Mouse (Mus musculus) left cerebral cortex, adult 11 months (tissue): ENCODE data around the gene Spink2.
"Not testable (repeated sequence)": the region's sequence is repeated elsewhere in the genome, so short reads cannot be mapped to it uniquely, and the experiment has no call there.

Source experiments
- DNase-seq: peaks from one replicate; pipeline ENCODE4 v3.0.0; 2022; ENCODE audit warnings: low spot score

The Spink2 gene

DNA sequence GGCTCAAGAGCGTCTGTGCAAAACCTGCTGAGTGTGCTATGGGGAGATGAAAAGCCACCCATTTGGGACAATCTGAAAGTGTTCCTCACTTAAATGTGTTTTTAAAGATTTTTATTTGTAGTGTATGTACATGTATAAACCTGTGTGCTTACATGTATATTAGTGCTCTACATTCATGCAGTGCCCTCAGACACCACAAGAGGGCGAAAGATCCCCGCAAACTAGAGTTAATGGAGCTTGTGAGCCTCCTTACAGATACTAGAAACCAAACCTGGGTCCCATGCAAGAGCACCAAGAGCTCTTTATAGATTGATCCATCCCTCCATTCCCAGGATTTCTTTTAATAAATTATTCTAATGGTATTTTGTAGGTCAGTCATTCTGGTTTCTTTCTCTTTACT is 17.3 kb downstream of the Spink2 start:
- DNase-seq = no peak

DNA sequence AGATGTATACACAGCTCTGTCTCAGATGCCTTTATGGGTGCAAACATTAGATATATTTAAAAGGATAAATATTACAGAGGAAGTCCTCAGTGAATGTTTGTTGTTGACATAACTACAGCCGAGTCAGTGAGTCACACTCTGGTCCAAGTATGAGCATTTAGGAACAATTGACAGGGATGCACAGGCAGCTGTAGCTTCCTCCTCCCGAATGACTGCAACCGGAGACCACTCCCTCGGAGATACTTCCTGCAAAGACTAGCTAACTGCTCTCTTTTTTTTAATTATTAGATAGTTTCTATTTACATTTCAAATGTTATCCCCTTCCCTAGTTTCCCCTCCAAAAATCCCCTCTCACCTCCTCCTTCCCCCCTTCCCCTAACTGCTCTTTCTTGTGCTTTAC is 18.0 kb downstream of the Spink2 start:
- no peak for DNase-seq

DNA sequence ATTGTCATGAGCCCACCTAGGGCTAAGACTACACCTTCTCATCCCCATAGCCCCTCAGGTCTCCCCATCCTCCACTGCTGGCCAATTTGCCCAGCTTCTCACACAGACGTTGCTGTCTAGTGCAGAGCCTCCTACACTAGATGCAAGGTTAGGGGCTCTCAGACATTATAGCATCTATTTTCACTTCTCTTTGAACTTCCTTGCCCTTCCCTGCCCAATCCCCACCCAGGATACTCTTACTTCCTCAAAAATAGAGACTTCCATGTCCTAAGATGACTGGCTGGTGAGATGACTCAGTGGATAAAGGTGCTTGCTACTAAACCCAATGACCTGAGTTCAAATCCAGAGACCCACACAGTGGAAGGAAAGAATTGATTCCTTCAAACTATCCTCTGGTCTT is 19.6 kb downstream of the Spink2 start:
- DNase-seq = no peak

DNA sequence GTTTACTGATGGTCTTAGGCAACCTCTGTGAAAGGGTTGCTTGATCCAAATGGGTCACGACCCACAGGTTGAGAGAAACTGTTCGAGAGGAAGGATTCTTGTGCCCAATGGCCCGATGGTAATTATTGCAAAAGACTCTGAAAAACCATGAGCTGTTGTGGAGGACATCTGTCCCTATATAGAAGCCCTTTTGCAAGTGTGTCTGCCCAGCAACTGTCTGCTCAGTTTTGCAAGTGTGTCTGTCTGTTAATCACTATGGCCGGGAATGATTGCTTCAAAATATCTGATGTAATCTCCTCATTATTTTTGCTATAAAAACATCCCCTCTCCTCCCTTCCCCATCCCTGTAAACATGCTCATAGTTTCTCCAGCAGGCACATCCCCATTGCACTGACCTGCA is 20.2 kb downstream of the Spink2 start:
- no peak for DNase-seq

- no peak for DNase-seq
Measured at GRCm38 (mm10) chr5:77188738-77189137, 22.5 kb downstream of the Spink2 start.

GRCm38 (mm10) chr5:77185351-77185750 is 25.9 kb downstream of the Spink2 start:
- no peak for DNase-seq

DNA sequence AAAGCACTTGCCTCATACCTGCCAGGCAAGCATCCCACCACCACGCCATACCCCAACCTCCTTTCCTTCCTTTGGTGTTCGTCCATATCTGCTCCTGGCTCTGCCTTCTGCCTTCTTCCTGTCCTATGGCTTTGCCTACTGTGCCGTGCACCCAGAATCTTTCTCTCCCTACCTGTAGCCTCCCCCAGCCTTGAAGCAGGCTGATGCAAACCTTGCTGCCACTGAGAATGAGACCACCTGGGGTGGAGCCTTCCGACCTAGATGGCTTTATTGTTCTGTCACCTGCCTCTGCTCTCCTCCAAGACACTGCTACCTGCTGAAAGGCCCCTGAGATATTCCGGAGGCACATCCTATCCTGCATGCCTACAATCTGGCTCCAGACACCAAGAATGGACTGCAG is 27.4 kb downstream of the Spink2 start:
- DNase-seq = not testable (repeated sequence)

DNA sequence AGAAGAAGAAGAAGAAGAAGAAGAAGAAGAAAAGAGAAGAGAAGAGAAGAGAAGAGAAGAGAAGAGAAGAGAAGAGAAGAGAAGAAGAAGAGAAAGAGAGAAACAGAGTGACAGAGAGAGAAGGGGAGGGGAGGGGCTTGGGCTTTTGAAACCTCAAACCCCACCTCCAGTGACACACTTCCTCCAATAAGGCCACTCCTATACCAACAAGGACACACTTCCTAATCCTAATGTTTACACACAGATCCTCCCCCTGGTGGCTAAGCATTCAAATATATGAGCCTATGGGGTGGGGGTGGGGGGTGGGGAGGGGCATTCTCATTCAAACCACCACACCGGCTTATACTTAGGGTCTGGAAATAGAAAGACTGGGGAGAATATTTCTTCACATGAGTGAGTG is 27.9 kb downstream of the Spink2 start:
- DNase-seq = no peak

- no peak for DNase-seq
Measured at GRCm38 (mm10) chr5:77181508-77181907, 29.8 kb downstream of the Spink2 start.

GRCm38 (mm10) chr5:77178976-77179375 is 32.3 kb downstream of the Spink2 start:
- DNase-seq = no peak

GRCm38 (mm10) chr5:77178008-77178407 is 33.3 kb downstream of the Spink2 start:
- no peak for DNase-seq

- DNase-seq = no peak
Measured at GRCm38 (mm10) chr5:77174779-77175178, 36.5 kb downstream of the Spink2 start.

DNA sequence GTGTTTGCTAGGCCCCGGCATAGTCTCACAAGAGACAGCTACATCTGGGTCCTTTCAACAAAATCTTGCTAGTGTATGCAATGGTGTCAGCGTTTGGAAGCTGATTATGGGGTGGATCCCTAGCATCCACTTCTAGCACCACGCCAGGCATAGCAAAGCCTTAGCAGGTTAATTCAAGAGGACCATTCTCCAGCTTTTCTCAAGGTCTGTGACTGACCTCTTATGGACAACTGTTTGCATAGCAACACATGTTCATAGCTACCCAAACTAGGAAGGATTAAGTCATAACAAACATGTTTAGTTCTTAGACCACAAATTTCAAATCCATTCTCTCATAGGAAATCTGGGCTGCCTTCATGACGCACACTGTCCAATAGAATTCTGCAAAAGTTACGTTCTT is 40.7 kb downstream of the Spink2 start:
- no peak for DNase-seq

GRCm38 (mm10) chr5:77167306-77167945 is 43.8 kb downstream of the Spink2 start:
- no peak for DNase-seq

GRCm38 (mm10) chr5:77165703-77166625 is 45.3 kb downstream of the Spink2 start:
- DNase-seq = no peak

GRCm38 (mm10) chr5:77163597-77163996 is 47.7 kb downstream of the Spink2 start:
- DNase-seq = no peak

- DNase-seq = no peak
Measured at GRCm38 (mm10) chr5:77162566-77162965, 48.7 kb downstream of the Spink2 start.

GRCm38 (mm10) chr5:77157777-77158540 is 53.3 kb downstream of the Spink2 start:
- no peak for DNase-seq

- no peak for DNase-seq
Measured at GRCm38 (mm10) chr5:77156938-77157337, 54.3 kb downstream of the Spink2 start.

DNA sequence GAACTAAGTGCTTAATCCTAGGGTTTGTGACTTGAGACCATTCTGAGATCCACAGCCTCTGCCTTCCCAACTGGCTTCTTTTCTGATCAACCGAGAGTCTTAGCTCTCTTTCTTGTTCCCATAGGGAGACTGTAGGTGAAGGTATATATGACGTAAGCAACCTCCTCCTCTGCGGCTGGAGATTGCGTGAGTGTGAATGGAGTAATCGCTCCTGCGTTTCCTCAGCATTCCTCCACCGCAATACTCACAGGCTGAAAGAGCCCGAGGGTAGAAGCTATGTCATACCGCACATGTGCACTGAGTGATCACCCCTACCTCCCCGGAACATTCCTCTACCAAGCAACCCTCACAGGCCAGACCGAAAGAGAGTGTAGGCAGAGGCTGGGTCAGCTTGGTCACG is 55.7 kb downstream of the Spink2 start:
- DNase-seq = no peak
